Mouse (Mus musculus) duodenum, adult 2 months (tissue): ENCODE measurements around the gene P3h1. TPM values are rescaled to one million over a fixed set of nuclear protein-coding genes. Genes with fewer than 3 reads are reported as not detected.

Source experiments
- polyA plus RNA-seq: library from polyadenylated mRNA; depleted of rRNA; stranded (reverse); fragments of >200 nt; gene quantifications from 2 replicates; pipeline ENCODE4 v1.2.3, GENCODE M21; 2012; ENCODE audit warnings: low replicate concordance; rRNA removed

P3h1 gene
- polyA plus RNA-seq = 5.7 and 8.0 TPM in 2 replicates

DNA sequence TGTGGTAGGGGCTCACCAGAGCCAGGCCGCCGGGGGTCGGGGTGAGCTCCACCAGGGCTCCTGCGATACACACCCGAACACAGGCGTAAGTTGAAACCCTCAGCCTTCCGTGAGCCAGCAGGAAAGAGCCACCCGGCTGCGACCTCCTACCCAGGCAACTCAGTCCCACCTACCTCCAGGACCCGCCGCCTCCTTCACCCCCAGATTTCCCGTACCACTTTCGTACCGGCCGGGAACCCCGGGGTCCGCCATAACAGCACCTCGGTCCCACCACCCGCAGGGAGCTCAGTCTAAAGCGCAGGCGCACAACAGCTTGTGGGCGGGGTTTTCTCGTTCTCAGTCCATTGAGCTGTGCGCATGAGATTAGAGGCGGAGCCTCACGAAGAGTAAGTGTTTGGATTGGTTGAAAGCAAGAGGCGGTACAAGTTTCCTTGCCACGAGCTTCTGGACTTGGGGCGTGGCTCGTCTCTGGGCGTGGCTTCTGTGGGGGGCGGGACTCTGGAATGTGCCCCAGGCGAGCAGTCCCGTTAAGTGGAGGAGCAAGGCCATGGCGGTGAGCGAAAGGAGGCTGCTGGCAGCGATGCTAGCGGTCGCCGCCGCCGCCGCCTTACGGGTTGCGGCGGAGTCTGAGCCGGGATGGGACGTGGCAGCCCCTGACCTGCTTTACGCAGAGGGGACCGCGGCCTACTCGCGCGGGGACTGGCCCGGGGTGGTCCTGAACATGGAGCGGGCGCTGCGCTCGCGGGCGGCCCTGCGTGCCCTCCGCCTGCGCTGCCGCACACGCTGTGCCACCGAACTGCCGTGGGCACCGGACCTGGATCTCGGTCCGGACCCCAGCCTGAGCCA, at the start of gene P3h1, which contains the start of gene AU022252:
Gene P3h1, plus strand, starts transcription at position 506 of the 846 bp plus-strand sequence.
Gene AU022252, minus strand, starts transcription at position 303 of the 846 bp plus-strand sequence.

DNA sequence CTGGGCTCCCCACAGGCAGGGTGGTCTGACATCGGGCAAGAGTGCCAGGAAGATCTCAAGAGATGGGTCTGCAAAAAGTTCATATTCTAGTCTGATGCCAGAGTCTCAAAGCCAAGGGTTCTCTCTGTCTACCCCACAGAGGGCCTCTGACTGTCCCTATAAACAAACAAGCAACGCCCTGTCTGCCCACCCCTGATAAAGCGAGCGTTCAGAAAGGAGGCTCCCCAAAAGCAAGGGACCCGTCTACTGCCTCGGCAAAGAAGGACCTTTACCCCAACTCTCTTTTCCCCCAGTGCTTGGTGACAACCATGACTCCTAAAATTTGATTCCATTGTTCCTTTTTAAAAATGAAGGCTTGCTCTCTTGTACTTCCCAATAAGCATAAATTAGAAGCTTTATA, 42.9 kb upstream of the P3h1 start, which contains the start of gene Ermap:
Gene Ermap, minus strand, starts transcription at position 148 of the 400 bp plus-strand sequence.

DNA sequence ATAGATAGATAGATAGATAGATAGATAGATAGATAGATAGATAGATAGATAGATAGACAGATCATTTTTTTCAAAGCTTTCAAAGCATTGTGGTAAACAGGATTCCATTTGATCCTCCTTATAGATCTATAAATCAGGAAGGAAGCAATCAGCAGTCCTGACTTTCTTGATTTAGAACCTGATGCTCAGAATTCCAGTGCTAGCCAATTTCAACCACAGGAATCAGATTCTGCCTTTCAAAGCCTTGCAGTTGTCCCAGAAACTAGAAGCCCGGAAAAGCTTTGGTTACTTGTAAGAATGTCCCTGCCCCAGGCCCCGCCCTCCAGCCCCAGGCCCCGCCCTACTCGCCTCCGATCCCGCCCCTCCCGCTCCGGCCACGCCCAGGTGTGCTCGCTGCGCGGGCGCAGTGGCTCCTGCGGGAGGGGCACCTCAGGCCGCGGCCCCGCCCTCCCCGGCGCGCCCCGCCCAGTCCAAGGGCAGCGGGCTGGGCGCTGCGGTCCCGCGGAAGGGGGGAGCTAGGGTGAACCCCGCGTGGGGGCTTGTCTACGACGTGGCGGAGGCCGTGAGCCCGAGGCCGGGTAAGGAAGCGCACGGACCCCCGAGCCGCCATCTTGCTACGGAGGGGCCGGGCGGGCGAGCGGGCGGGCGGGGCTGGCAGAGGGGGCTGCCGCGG, 37.7 kb upstream of the P3h1 start, which contains the start of gene Svbp:
Gene Svbp, plus strand, starts transcription at position 398 of the 673 bp plus-strand sequence.

DNA sequence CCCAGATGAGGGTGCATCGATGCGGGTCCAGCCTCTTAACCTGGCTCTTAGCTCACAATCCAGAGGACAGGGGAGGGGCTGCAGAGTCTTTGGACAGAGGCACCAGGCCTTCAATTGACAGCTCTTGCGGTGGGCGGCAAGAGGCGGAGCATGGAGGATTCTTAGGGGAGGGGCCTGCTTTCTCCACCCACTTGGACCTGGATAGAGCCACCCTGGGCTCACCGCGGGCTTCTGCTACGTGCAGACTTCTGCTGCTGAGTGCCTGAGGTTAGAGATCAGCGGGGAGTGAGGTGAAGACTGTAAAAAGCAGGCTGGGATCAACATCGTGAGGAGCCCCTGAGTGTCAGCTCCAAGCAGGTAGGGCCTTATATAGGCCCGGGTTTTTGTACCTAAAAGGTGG, 14.5 kb upstream of the P3h1 start, which contains the start of gene Tmem269:
Gene Tmem269, minus strand, starts transcription at position 49 of the 400 bp plus-strand sequence.

DNA sequence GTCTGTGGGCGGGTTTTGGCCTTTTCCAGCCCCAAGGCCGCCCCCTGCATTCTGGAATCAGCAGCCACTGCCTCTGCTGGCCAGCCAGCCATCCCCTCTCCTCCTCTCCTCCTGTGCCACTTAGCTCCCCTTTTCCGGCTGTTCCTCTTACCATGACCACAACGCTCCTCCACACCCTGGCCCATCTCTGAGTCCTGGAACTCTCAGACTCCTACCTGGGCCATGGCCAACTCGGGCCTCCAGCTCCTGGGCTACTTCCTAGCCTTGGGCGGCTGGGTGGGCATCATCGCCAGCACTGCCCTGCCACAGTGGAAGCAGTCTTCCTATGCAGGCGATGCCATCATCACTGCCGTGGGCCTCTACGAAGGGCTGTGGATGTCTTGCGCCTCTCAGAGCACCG, 22.6 kb downstream of the P3h1 start, which contains the start of gene Cldn19:
Gene Cldn19, plus strand, starts transcription at position 64 of the 400 bp plus-strand sequence.

DNA sequence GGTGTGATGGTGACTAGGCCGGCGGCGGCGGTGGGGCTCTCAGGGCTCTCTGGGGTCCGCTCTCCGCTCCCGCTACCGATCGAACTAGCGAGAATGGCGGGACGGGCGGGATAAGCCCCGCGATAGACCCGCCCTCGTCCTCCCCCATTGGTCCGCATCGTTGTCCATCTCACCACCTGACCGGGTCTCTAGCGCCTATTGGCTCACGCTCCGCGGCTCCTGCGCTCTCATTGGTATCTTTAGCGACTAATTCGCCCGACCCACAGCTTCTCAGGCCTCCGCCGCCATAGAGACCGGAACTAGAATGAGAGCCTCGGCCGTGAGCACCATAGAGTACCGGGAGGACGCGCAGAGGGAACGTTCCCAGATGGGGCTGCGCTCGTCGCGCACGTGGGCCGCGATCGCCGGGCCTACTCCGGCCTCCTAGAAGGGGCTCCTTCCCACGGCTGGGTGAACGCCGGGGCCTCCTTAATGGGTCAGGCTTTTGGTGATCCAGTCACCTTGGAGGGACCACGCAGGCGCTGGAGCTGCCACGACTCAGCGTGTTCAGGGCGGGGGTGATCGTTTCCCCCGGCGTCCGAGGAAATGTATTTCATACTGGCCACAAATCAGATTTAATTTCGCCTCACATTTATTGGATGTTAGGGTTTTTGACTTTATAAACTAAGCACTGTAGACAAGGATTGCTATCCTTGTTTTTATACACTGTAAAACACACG, 61.9 kb downstream of the P3h1 start, which contains the start of gene Ybx1:
Gene Ybx1, minus strand, starts transcription at position 190 of the 719 bp plus-strand sequence.

Other genes with a start within 250 kb of the P3h1 start
- 13.3 and 26.0 TPM in 2 replicates for gene Slc2a1, start 124.2 kb upstream of the P3h1 start, polyA plus RNA-seq
- 5.6 and 7.2 TPM in 2 replicates for gene Zfp691, start 58.7 kb upstream of the P3h1 start, polyA plus RNA-seq
- gene Ermap, start 42.9 kb upstream of the P3h1 start, polyA plus RNA-seq = 0.02 and 0.12 TPM in 2 replicates
- gene Svbp, start 37.6 kb upstream of the P3h1 start, polyA plus RNA-seq = 20.5 and 21.5 TPM in 2 replicates
- not detected in 2 replicates for gene Tmem269, start 14.7 kb upstream of the P3h1 start, polyA plus RNA-seq
- 1.1 and 1.8 TPM in 2 replicates for gene AU022252, start 203 bp upstream of the P3h1 start, polyA plus RNA-seq
- not detected in 2 replicates for gene Cldn19, start 22.5 kb downstream of the P3h1 start, polyA plus RNA-seq
- 178 and 223 TPM in 2 replicates for gene Ybx1, start 61.7 kb downstream of the P3h1 start, polyA plus RNA-seq
- gene Ppih, start 87.6 kb downstream of the P3h1 start, polyA plus RNA-seq = 2.6 and 4.2 TPM in 2 replicates
- 0.14 TPM in 1 of 2 replicates, not detected in the other for gene Ccdc30, start 182.6 kb downstream of the P3h1 start, polyA plus RNA-seq
- 26.5 and 33.8 TPM in 2 replicates for gene Ppcs, start 189.5 kb downstream of the P3h1 start, polyA plus RNA-seq
- 0.18 and 0.74 TPM in 2 replicates for gene Zmynd12, start 189.9 kb downstream of the P3h1 start, polyA plus RNA-seq